Mouse (Mus musculus) heart, adult 2 months (tissue): Measurements from ENCODE around the gene D630039A03Rik.

Source experiments
- CTCF ChIP-seq: fragments of 200-600 bp; IDR thresholded peaks from 2 replicates; pipeline ENCODE4 v1.8.1; 2022; ENCODE audit warnings: antibody characterized with exemption, mild to moderate bottlenecking, moderate library complexity
- EP300 ChIP-seq: fragments of 200-500 bp; IDR thresholded peaks from 2 replicates; pipeline ENCODE4 v1.6.1; 2011; ENCODE audit warnings: low read depth, low read length, control low read depth; ENCODE audit not compliant: insufficient read depth
- POLR2A ChIP-seq: fragments of 200-500 bp; IDR thresholded peaks from 2 replicates; pipeline ENCODE4 v1.6.1; 2011; ENCODE audit warnings: mild to moderate bottlenecking, low read depth, low read length, control low read depth; ENCODE audit not compliant: insufficient read depth

- TF ChIP-seq CTCF (no peak), POLR2A (no peak), EP300 (no peak)
Observed at GRCm38 (mm10) chr4:57920522-57920921, 4.4 kb upstream of the D630039A03Rik start.
